Mouse (Mus musculus) skeletal muscle tissue, postnatal 0 days (tissue): ENCODE data around the gene Gm14403. TPM values are rescaled to one million over a fixed set of nuclear protein-coding genes. Genes with fewer than 3 reads are reported as not detected.

ENCODE experiments used
- polyA plus RNA-seq: library from polyadenylated mRNA; unstranded; fragments of >200 nt; fragmentation: Nextera tagmentation; extraction: Ambion mirVana; gene quantifications from 2 replicates; pipeline ENCODE4 v1.2.1, GENCODE M21; 2015

The Gm14403 gene
- 3.3 and 3.5 TPM in 2 replicates for polyA plus RNA-seq

DNA sequence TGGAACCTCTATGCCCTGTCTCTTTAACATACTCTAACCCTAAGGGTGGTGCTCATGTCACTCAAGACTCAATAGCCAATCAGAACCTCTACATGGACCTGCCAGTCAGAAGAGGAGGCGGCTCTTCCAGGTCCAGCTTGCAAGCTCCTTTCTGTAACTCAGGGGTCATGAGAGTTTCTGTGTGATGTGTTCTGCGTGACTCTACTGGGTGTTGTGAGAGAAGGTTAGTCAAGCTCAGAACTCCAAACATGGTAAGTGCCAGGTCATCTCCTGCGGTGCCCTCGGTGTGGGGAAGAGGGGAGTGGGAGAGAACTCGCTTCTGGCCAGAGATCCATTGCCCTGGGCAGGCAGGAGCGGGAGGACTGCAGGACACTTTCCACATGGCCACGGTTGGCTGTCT, at the start of gene Gm14403:
Gene Gm14403, plus strand, starts transcription at position 149 of the 400 bp plus-strand sequence.

DNA sequence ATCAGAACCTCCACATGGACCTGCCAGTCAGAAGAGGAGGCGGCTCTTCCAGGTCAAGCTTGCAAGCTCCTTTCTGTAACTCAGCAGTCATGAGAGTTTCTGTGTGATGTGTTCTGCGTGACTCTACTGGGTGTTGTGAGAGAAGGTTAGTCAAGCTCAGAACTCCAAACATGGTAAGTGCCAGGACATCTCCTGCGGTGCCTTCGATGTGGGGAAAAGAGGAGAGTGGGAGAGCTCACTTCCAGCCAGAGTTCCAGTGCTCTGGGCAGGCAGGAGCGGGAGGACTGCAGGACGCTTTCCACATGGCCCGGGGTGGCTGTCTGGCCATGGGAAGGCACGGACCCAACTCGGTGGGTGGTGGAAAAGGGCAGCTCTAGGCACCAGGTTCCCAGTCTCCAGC, 33.3 kb upstream of the Gm14403 start, which contains the start of gene Zfp970:
Gene Zfp970, plus strand, starts transcription at position 58 of the 400 bp plus-strand sequence.

Other genes starting within 250 kb of the Gm14403 start
- gene Gm14409, start 231.2 kb upstream of the Gm14403 start, polyA plus RNA-seq = not detected in 2 replicates
- gene Gm14412, start 173.9 kb upstream of the Gm14403 start, polyA plus RNA-seq = 0.09 TPM in 2 replicates
- gene Gm14418, start 99.9 kb upstream of the Gm14403 start, polyA plus RNA-seq = 1.8 and 2.7 TPM in 2 replicates
- 6.1 and 9.0 TPM in 2 replicates for gene Zfp970, start 33.5 kb upstream of the Gm14403 start, polyA plus RNA-seq
- not detected in 2 replicates for gene Gm14406, start 80.0 kb downstream of the Gm14403 start, polyA plus RNA-seq